Mouse (Mus musculus) lung, embryonic 14.5 days (tissue): ENCODE data around the gene Hcrtr1. TPM values are rescaled to one million over a fixed set of nuclear protein-coding genes. Genes with fewer than 3 reads are reported as not detected.

Experiments used
- ATAC-seq: fragments of 200-750 bp; cut with Nextera tagmentation; 2 replicates; pipeline ENCODE4 v1.8.0; 2017; ENCODE audit warnings: mild to moderate bottlenecking, moderate TSS enrichment, moderate library complexity; ENCODE audit not compliant: insufficient read depth
- DNase-seq: peaks from one replicate; pipeline ENCODE4 v3.0.0-alpha.2; 2015
- H3K27ac ChIP-seq: fragments of 300-500 bp; sonication (generic); 2 replicates; pipeline ENCODE4 v1.5.1; 2014; ENCODE audit warnings: low read depth, mild to moderate bottlenecking, moderate library complexity
- H3K27me3 ChIP-seq: fragments of 300-500 bp; sonication (generic); 2 replicates; pipeline ENCODE4 v1.6.1; 2014; ENCODE audit warnings: low read length, control low read depth; ENCODE audit not compliant: insufficient read depth
- H3K36me3 ChIP-seq: fragments of 300-500 bp; sonication (generic); 2 replicates; pipeline ENCODE4 v1.6.1; 2014; ENCODE audit warnings: control low read depth; ENCODE audit not compliant: insufficient read depth
- H3K4me1 ChIP-seq: fragments of 300-500 bp; sonication (generic); 2 replicates; pipeline ENCODE4 v1.6.1; 2014; ENCODE audit warnings: antibody characterized with exemption, control low read depth; ENCODE audit not compliant: insufficient read depth
- H3K4me2 ChIP-seq: fragments of 300-500 bp; sonication (generic); 2 replicates; pipeline ENCODE4 v1.6.1; 2014; ENCODE audit warnings: mild to moderate bottlenecking
- H3K4me3 ChIP-seq: fragments of 300-500 bp; sonication (generic); 2 replicates; pipeline ENCODE4 v1.5.1; 2014; ENCODE audit warnings: low read depth, low read length
- H3K9ac ChIP-seq: fragments of 300-500 bp; sonication (generic); 2 replicates; pipeline ENCODE4 v1.6.1; 2014
- H3K9me3 ChIP-seq: fragments of 300-500 bp; sonication (generic); 2 replicates; pipeline ENCODE4 v1.6.1; 2016; ENCODE audit warnings: low read depth, low read length, control low read depth
- CTCF ChIP-seq: IDR thresholded peaks from 2 replicates; pipeline ENCODE4 v1.5.1; 2016; ENCODE audit warnings: antibody characterized with exemption, low read depth
- WGBS: fragments of 180-500 bp; shearing (Covaris S2); extraction: QIAGEN DNeasy Blood & Tissue Kit; methylation state at CpG from one replicate; pipeline ENCODE4 v1.1.7; 2014; 5-methylcytosine and 5-hydroxymethylcytosine counted together
- polyA plus RNA-seq: library from polyadenylated mRNA; unstranded; fragments of >200 nt; fragmentation: Nextera tagmentation; extraction: Ambion mirVana; gene quantifications from 2 replicates; pipeline ENCODE4 v1.2.1, GENCODE M21; 2014

Gene Hcrtr1
- polyA plus RNA-seq, 1 experiment from 2014 or later, result 0.39 TPM

GRCm38 (mm10) chr4:130180909-130181602 lies 41.9 kb upstream of the Hcrtr1 start:
- no peak for DNase-seq
- no peak overlapping the region for H3K9ac ChIP-seq
- H3K9me3 ChIP-seq, result no peaks in the 10 kb centered on the region
- peaks cover 15% of the 10 kb centered on the region for H3K4me1 ChIP-seq
- H3K36me3 ChIP-seq, result no peaks in the 10 kb centered on the region
- WGBS, result 62% methylated on average over 7 of the region's 7 CpGs
- no peak for ATAC-seq
- no peak overlapping the region for H3K4me3 ChIP-seq
- TF ChIP-seq CTCF, result no peak
- no peaks in the 10 kb centered on the region for H3K27me3 ChIP-seq
- no peak overlapping the region for H3K27ac ChIP-seq
- no peak overlapping the region for H3K4me2 ChIP-seq

- Histone ChIP-seq H3K27me3 (no peaks in the 10 kb centered on the region), H3K9me3 (no peaks in the 10 kb centered on the region), H3K27ac (no peak overlapping the region), H3K4me1 (peaks cover 18% of the 10 kb centered on the region), H3K4me2 (no peak overlapping the region), H3K9ac (no peak overlapping the region), H3K4me3 (no peak overlapping the region), H3K36me3 (no peaks in the 10 kb centered on the region)
- no peak for TF ChIP-seq CTCF
- no peak for DNase-seq
- WGBS, result 70% methylated on average over 3 of the region's 3 CpGs
- ATAC-seq, result no peak
Measured at GRCm38 (mm10) chr4:130179876-130180275, 40.7 kb upstream of the Hcrtr1 start.

GRCm38 (mm10) chr4:130177536-130177935 lies 38.4 kb upstream of the Hcrtr1 start:
- TF ChIP-seq CTCF, result no peak
- H3K27me3 ChIP-seq, result peaks cover 8% of the 10 kb centered on the region; the same call in 1 of the 2 replicates
- peak overlapping the region; percentile 3; the same call in 1 of the 2 replicates for H3K9ac ChIP-seq
- no peak overlapping the region for H3K4me2 ChIP-seq
- no peaks in the 10 kb centered on the region for H3K9me3 ChIP-seq
- WGBS, result 48% methylated on average over 7 of the region's 7 CpGs
- H3K4me1 ChIP-seq, result peaks cover 35% of the 10 kb centered on the region
- no peak overlapping the region for H3K4me3 ChIP-seq
- H3K36me3 ChIP-seq, result no peaks in the 10 kb centered on the region
- no peak for DNase-seq
- peak overlapping the region; percentile 71; the same call in 1 of the 2 replicates for H3K27ac ChIP-seq
- ATAC-seq, result no peak

- Histone ChIP-seq H3K4me1 (peaks cover 40% of the 10 kb centered on the region), H3K27me3 (peaks cover 8% of the 10 kb centered on the region; the same call in 1 of the 2 replicates), H3K9me3 (no peaks in the 10 kb centered on the region), H3K27ac (peak overlapping the region; percentile 71; the same call in 1 of the 2 replicates), H3K36me3 (no peaks in the 10 kb centered on the region), H3K4me2 (no peak overlapping the region), H3K9ac (no peak overlapping the region), H3K4me3 (no peak overlapping the region)
- peak; percentile 64 for DNase-seq
- no peak for TF ChIP-seq CTCF
- no peak for ATAC-seq
- WGBS, result 31% methylated on average over 4 of the region's 4 CpGs
Measured at GRCm38 (mm10) chr4:130177087-130177486, 37.9 kb upstream of the Hcrtr1 start.

GRCm38 (mm10) chr4:130176156-130176720 lies 37.1 kb upstream of the Hcrtr1 start:
- Histone ChIP-seq H3K36me3 (no peaks in the 10 kb centered on the region), H3K4me1 (peaks cover 38% of the 10 kb centered on the region; the same call in 1 of the 2 replicates), H3K4me2 (no peak overlapping the region), H3K27ac (no peak overlapping the region; the same call in 1 of the 2 replicates), H3K4me3 (no peak overlapping the region), H3K27me3 (peaks cover 8% of the 10 kb centered on the region; the same call in 1 of the 2 replicates), H3K9me3 (no peaks in the 10 kb centered on the region), H3K9ac (no peak overlapping the region)
- 62% methylated on average over 5 of the region's 5 CpGs for WGBS
- ATAC-seq, result no peak
- TF ChIP-seq CTCF, result no peak
- DNase-seq, result no peak

GRCm38 (mm10) chr4:130175072-130175711 lies 36.0 kb upstream of the Hcrtr1 start, which contains the start of gene Tinagl1:
Gene Tinagl1, minus strand, starts transcription at chr4:130175122.
- Histone ChIP-seq H3K27me3 (peaks cover 8% of the 10 kb centered on the region; the same call in 1 of the 2 replicates), H3K9me3 (no peaks in the 10 kb centered on the region), H3K27ac (peak within 1 kb of the TSS; percentile 51), H3K9ac (peak within 1 kb of the TSS; percentile 27), H3K4me3 (peak within 1 kb of the TSS; percentile 28), H3K36me3 (no peaks in the 10 kb centered on the region), H3K4me2 (peak within 1 kb of the TSS; percentile 59), H3K4me1 (peaks cover 38% of the 10 kb centered on the region; the same call in 1 of the 2 replicates)
- DNase-seq (peak; percentile 62), ATAC-seq (peak; percentile 45)
- 2% methylated on average over 14 of the region's 14 CpGs for WGBS
- no peak for TF ChIP-seq CTCF
